Mouse (Mus musculus) C2C12 (cell line): ENCODE results near the gene Pigk. TPM values are rescaled to one million over a fixed set of nuclear protein-coding genes. Genes with fewer than 3 reads are reported as not detected.

Source experiments
- H3K27me3 ChIP-seq: one replicate; pipeline ENCODE4 v1.6.1; 2011; ENCODE audit not compliant: control insufficient read depth, insufficient read depth, insufficient read length
- H3K36me3 ChIP-seq: one replicate; pipeline ENCODE4 v1.6.1; 2011; ENCODE audit not compliant: control insufficient read depth, insufficient read depth
- H3K4me3 ChIP-seq: one replicate; pipeline ENCODE4 v1.5.1; 2011; ENCODE audit warnings: mild to moderate bottlenecking, control low read depth; ENCODE audit not compliant: poor library complexity, insufficient read depth, severe bottlenecking
- H3K79me2 ChIP-seq: one replicate; pipeline ENCODE4 v1.6.1; 2011; ENCODE audit not compliant: control insufficient read depth, insufficient read depth
- H3K79me3 ChIP-seq: one replicate; pipeline ENCODE4 v1.6.1; 2011; ENCODE audit warnings: low read depth, control low read depth
- H3ac ChIP-seq: one replicate; pipeline ENCODE3; 2011; ENCODE audit warnings: low read depth; ENCODE audit not compliant: control insufficient read depth, insufficient read length
- CEBPB ChIP-seq: IDR thresholded peaks from one replicate; pipeline ENCODE4 v1.6.1; 2011; ENCODE audit warnings: low read depth, mild to moderate bottlenecking, control low read depth, moderate library complexity
- CTCF ChIP-seq: IDR thresholded peaks from one replicate; pipeline ENCODE4 v1.5.1; 2011; ENCODE audit not compliant: control insufficient read depth, insufficient read depth, insufficient read length
- FOSL1 ChIP-seq: IDR thresholded peaks from one replicate; pipeline ENCODE4 v1.8.0; 2011; ENCODE audit warnings: mild to moderate bottlenecking, low read length; ENCODE audit not compliant: poor library complexity, insufficient read depth, severe bottlenecking
- MAX ChIP-seq: IDR thresholded peaks from one replicate; pipeline ENCODE4 v1.6.1; 2011; ENCODE audit warnings: mild to moderate bottlenecking, control low read depth
- MYOD1 ChIP-seq: IDR thresholded peaks from one replicate; pipeline ENCODE4 v1.6.1; 2011; ENCODE audit warnings: low read depth; ENCODE audit not compliant: control insufficient read depth, insufficient read length
- MYOG ChIP-seq: IDR thresholded peaks from one replicate; pipeline ENCODE4 v1.6.1; 2011; ENCODE audit not compliant: control insufficient read depth, insufficient read length; ENCODE audit errors: extremely low read depth
- USF1 ChIP-seq: IDR thresholded peaks from one replicate; pipeline ENCODE4 v1.6.1; 2011; ENCODE audit warnings: low read depth, mild to moderate bottlenecking, control low read depth, moderate library complexity
- polyA plus RNA-seq: library from polyadenylated mRNA; unstranded; fragments of >200 nt; fragmentation: generic; extraction: Trizol; gene quantifications from one replicate; pipeline ENCODE4 v1.2.1, GENCODE M21; 2012; ENCODE audit warnings: missing spikeins

The Pigk gene
- polyA plus RNA-seq, 1 experiment: 13.1 TPM

GRCm38 (mm10) chr3:152888116-152888515 lies 174.2 kb downstream of the Pigk start:
- H3K79me2 ChIP-seq: no peaks in the 10 kb centered on the region
- H3K4me3 ChIP-seq: no peak overlapping the region
- no peak for TF ChIP-seq CTCF
- no peak for TF ChIP-seq MAX
- TF ChIP-seq MYOD1: no peak
- no peak for TF ChIP-seq USF1
- no peak for TF ChIP-seq FOSL1
- no peak for TF ChIP-seq CEBPB
- no peak overlapping the region for H3ac ChIP-seq
- no peaks in the 10 kb centered on the region for H3K27me3 ChIP-seq
- no peaks in the 10 kb centered on the region for H3K36me3 ChIP-seq
- H3K79me3 ChIP-seq: no peaks in the 10 kb centered on the region

GRCm38 (mm10) chr3:152894935-152895334 lies 181.0 kb downstream of the Pigk start:
- H3K27me3 ChIP-seq: no peaks in the 10 kb centered on the region
- no peak for TF ChIP-seq FOSL1
- no peak for TF ChIP-seq MYOD1
- no peak for TF ChIP-seq MYOG
- no peak for TF ChIP-seq CTCF
- no peak for TF ChIP-seq CEBPB
- no peak for TF ChIP-seq MAX
- no peak for TF ChIP-seq USF1
- H3K36me3 ChIP-seq: no peaks in the 10 kb centered on the region
- no peak overlapping the region for H3K4me3 ChIP-seq
- no peaks in the 10 kb centered on the region for H3K79me2 ChIP-seq
- H3K79me3 ChIP-seq: no peaks in the 10 kb centered on the region
- H3ac ChIP-seq: no peak overlapping the region

GRCm38 (mm10) chr3:152896111-152896510 lies 182.2 kb downstream of the Pigk start:
- TF ChIP-seq MAX: no peak
- no peak for TF ChIP-seq USF1
- TF ChIP-seq MYOD1: no peak
- no peak for TF ChIP-seq CTCF
- TF ChIP-seq MYOG: no peak
- no peak for TF ChIP-seq FOSL1
- no peak for TF ChIP-seq CEBPB
- H3K27me3 ChIP-seq: no peaks in the 10 kb centered on the region

GRCm38 (mm10) chr3:152897196-152897595 lies 183.3 kb downstream of the Pigk start:
- H3K79me3 ChIP-seq: no peaks in the 10 kb centered on the region
- H3K36me3 ChIP-seq: no peaks in the 10 kb centered on the region
- no peak overlapping the region for H3ac ChIP-seq
- no peaks in the 10 kb centered on the region for H3K79me2 ChIP-seq
- TF ChIP-seq MYOG: no peak
- no peak for TF ChIP-seq MYOD1
- no peak for TF ChIP-seq CEBPB
- no peak for TF ChIP-seq USF1
- no peak for TF ChIP-seq CTCF
- TF ChIP-seq FOSL1: no peak
- H3K27me3 ChIP-seq: no peaks in the 10 kb centered on the region
- no peak overlapping the region for H3K4me3 ChIP-seq

More at GRCm38 (mm10) chr3:152896111-152896510, 182.2 kb downstream of the Pigk start:
- Histone ChIP-seq H3K36me3 (no peaks in the 10 kb centered on the region), H3K79me3 (no peaks in the 10 kb centered on the region), H3K4me3 (no peak overlapping the region), H3ac (no peak overlapping the region), H3K79me2 (no peaks in the 10 kb centered on the region)

GRCm38 (mm10) chr3:152898906-152899305 lies 185.0 kb downstream of the Pigk start:
- H3ac ChIP-seq: no peak overlapping the region
- H3K79me3 ChIP-seq: no peaks in the 10 kb centered on the region
- no peak for TF ChIP-seq CTCF
- no peak for TF ChIP-seq FOSL1
- TF ChIP-seq CEBPB: no peak
- no peak for TF ChIP-seq USF1
- no peaks in the 10 kb centered on the region for H3K36me3 ChIP-seq
- no peak overlapping the region for H3K4me3 ChIP-seq
- H3K27me3 ChIP-seq: no peaks in the 10 kb centered on the region
- H3K79me2 ChIP-seq: no peaks in the 10 kb centered on the region

GRCm38 (mm10) chr3:152905026-152905425 lies 191.1 kb downstream of the Pigk start:
- Histone ChIP-seq H3ac (no peak overlapping the region), H3K4me3 (no peak overlapping the region), H3K79me2 (no peaks in the 10 kb centered on the region), H3K27me3 (no peaks in the 10 kb centered on the region), H3K79me3 (no peaks in the 10 kb centered on the region), H3K36me3 (no peaks in the 10 kb centered on the region)
- TF ChIP-seq MAX (no peak), CEBPB (no peak), MYOG (no peak), USF1 (no peak)
